Mouse (Mus musculus) cortical plate, adult 2 months (tissue): ENCODE results near the gene Sorbs1. TPM values are rescaled to one million over a fixed set of nuclear protein-coding genes. Genes with fewer than 3 reads are reported as not detected.

ENCODE experiments used
- H3K27ac ChIP-seq: fragments of 200-500 bp; 2 replicates; pipeline ENCODE4 v1.5.1; 2012; ENCODE audit warnings: low read length, control low read depth, inconsistent platforms; ENCODE audit not compliant: insufficient read depth
- H3K4me1 ChIP-seq: fragments of 200-500 bp; 2 replicates; pipeline ENCODE4 v1.6.1; 2011; ENCODE audit warnings: low read length; ENCODE audit not compliant: control insufficient read depth, insufficient read depth
- H3K4me3 ChIP-seq: fragments of 200-500 bp; 2 replicates; pipeline ENCODE4 v1.5.1; 2011; ENCODE audit warnings: mild to moderate bottlenecking, low read length, control low read depth; ENCODE audit not compliant: insufficient read depth
- CTCF ChIP-seq: fragments of 200-500 bp; IDR thresholded peaks from 2 replicates; pipeline ENCODE4 v1.5.1; 2011; ENCODE audit warnings: mild to moderate bottlenecking, control low read depth, low read length; ENCODE audit not compliant: insufficient read depth; ENCODE audit errors: extremely low read depth
- POLR2A ChIP-seq: fragments of 200-500 bp; IDR thresholded peaks from 2 replicates; pipeline ENCODE4 v1.6.1; 2011; ENCODE audit warnings: mild to moderate bottlenecking, low read length, control low read depth; ENCODE audit not compliant: insufficient read depth; ENCODE audit errors: extremely low read depth
- polyA plus RNA-seq: library from polyadenylated mRNA; depleted of rRNA; stranded (reverse); fragments of >200 nt; gene quantifications from 2 replicates; pipeline ENCODE4 v1.2.3, GENCODE M21; 2012

Sorbs1 gene
- polyA plus RNA-seq, 1 experiment: 81.5 TPM

DNA sequence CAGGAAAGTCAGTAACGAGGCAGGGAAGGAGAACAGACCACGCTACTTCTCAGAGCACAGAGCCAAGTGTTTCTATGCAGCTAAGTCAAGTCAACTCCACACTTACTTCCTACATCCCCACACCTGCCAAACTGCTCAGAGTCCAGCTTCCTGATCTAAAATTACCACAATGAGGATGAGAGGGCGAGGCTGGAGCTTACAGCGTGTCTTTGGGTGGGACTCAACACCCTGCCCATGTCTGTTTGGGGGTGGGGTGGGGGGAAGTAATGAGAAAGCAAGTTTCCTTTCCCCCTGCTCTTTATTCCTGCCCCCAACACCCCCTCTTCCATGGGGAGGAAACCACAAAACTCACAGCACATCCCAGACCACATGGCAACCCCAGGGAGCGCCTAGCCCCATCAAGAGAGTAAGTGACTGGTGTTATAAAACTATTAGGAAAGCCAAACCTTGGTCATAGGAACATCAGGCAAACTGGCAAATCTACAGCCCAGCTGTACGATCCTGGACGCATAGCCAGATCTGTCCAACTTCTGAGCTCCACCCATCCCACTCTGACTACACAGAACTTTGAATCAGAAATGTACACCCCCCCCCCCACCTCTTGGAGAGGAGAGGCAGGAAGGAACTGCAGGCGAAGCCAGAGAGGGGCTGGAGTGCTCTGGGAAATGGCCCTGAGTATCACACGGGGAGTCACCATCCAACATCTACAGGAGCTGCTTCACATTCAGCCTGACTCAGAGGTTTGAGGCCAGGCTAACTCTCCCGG, 118.8 kb downstream of the Sorbs1 start:
- no peak overlapping the region for H3K4me3 ChIP-seq
- H3K27ac ChIP-seq: peak overlapping the region; percentile 66
- peaks cover 6% of the 10 kb centered on the region for H3K4me1 ChIP-seq
- TF ChIP-seq CTCF: no peak
- TF ChIP-seq POLR2A: no peak

DNA sequence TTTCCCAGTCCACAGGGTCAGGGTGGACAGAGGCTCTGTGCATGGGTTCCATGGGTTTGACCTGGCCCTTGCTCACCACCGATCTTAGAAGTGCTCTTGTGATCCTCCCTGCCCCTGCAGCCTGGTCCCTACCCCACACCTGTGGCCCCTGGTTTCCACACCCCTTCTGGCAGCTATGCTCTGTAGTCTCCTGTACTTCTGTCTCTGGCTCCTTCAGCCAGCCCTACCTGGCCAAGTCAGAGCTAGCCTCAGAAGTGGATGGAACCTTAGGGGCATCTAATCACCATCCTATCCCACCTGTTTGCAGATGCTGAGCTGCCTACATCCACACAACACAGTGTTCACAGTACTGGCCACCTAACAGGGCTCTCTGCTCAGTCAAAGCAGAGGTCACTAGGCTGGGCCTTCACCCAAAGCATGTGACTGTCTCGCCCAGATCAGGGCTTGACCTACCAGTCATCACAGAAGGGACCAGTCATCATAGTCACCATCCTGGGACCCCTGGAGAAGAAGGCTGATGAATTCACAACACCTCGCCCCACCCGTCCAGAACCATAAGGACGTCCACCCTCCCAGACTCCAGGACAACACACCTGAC, 120.7 kb downstream of the Sorbs1 start:
- H3K27ac ChIP-seq: no peak overlapping the region

DNA sequence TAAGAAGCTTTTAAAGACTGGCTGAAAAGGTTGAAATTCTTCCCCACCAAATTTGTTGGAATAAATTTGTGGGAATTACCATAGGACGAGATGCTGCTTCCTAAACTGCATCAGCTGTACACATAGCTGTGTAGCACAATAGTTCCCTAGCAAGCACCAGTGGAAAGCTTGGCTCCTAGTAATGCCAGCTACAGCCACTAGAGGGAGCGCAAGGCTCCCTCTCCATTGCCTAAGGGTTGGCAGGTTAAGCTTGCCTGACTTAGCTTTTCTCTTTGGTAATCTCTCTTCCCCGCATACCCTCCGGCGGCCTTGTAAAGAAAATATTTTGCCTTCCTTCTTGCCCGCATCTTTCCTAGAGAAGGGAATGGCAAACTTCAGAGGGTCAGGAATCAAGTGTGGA, 122.1 kb downstream of the Sorbs1 start:
- H3K4me3 ChIP-seq: no peak overlapping the region
- peaks cover 6% of the 10 kb centered on the region for H3K4me1 ChIP-seq
- peak; percentile 92 for TF ChIP-seq CTCF
- no peak for TF ChIP-seq POLR2A
- no peak overlapping the region for H3K27ac ChIP-seq

More for the DNA sequence above, 120.7 kb downstream of the Sorbs1 start:
- Histone ChIP-seq H3K4me1 (peaks cover 6% of the 10 kb centered on the region), H3K4me3 (no peak overlapping the region)
- TF ChIP-seq POLR2A (no peak), CTCF (no peak)

DNA sequence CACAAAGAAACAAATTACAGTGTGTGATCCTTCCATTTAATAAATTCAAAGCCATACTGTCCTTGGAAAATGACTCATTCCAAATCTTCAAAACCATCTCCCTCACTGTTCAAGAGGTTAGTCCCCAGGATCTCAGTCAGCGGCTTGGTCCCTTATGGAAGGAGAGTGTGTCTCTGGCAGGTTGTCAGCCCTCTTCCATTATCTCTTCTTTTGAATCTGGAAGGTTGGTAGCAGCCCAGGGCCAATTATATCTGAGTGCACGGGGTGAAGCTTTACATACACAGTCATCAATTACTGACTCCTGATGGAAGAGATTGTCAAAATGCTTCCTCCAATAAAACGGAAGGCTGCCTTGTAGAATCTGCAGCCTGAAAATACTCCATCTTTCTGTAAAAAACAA, 126.7 kb downstream of the Sorbs1 start:
- no peaks in the 10 kb centered on the region for H3K4me1 ChIP-seq
- H3K4me3 ChIP-seq: no peak overlapping the region
- no peak overlapping the region for H3K27ac ChIP-seq
- no peak for TF ChIP-seq POLR2A
- no peak for TF ChIP-seq CTCF

DNA sequence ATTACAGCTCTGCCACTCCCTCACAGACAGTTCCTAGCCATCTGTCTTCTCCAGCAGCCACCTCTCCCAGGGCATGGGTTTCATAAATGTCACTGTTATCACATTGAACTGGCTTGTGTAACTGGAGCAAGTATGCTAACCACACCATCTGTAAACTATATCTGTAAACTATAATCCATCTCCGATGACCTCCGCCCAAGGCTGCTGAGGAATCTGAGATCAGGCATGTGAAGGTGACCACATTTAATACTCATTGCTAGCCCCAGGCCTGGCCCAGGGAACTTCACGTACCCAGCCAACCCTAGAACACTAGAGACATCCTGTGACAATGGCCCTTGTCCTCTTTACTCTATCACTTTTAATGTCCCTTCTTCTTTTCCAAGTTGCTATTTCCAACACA, 128.2 kb downstream of the Sorbs1 start:
- H3K4me1 ChIP-seq: no peaks in the 10 kb centered on the region
- H3K4me3 ChIP-seq: no peak overlapping the region
- H3K27ac ChIP-seq: no peak overlapping the region
- TF ChIP-seq POLR2A: no peak
- TF ChIP-seq CTCF: no peak

DNA sequence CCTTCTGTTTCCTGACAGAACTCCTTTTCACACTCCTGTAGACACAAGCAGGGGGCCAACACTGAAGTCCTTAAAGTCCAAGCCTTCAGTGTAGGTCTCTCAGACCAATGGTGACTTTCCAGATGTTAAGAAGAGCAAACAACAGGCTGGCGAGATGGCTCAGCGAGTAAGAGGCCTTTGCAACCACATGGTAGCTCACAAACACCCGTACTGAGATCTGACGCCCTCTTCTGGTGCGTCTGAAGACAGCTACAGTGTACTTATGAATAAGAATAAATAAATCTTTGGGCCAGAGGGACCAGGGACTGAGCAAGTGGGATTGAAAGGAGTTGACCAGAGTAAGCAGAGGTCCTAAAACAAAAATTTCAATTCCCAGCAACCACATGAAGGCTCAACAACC, 129.6 kb downstream of the Sorbs1 start:
- Histone ChIP-seq H3K27ac (no peak overlapping the region), H3K4me1 (no peaks in the 10 kb centered on the region), H3K4me3 (no peak overlapping the region)
- no peak; the same call in 1 of the 2 replicates for TF ChIP-seq CTCF
- no peak for TF ChIP-seq POLR2A

DNA sequence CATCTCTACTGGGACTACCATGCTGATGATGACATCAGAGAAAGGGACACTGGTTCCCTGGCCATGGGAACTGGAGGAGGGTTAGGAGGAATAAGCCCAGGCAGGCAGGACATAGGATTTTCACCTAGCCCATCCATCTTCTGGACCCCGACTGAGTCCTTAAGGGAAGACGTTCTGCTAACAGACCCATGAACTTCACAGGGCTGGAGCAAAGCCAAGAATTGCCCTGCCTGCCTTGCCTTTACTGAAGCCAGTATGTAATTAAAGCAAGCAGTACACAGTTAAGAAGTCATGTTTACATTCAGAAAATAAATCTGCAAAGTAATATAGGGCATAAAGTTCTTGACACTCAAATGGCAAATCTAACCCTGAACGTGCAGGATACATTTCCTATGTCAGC, 132.9 kb downstream of the Sorbs1 start:
- H3K27ac ChIP-seq: no peak overlapping the region

DNA sequence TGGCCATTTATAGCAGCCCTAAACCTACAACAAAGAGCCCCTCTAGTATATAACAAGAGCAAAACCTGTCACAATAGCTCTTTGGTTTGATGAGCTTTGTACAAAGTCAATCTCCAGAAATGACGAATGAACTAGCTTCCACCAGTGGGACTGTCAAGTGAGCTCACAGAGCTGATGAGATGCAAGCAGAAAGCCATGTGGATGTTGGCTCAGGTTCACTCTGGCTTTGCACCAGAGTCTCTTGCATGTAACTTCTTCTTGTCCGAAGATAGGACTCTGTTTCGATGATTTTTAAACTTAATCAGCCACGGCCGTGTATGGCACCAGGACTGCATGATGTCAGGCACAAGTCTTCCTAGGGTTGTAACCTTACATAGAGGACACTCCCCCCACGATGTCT, 133.6 kb downstream of the Sorbs1 start:
- Histone ChIP-seq H3K27ac (no peak overlapping the region), H3K4me3 (no peak overlapping the region), H3K4me1 (no peaks in the 10 kb centered on the region; the same call in 1 of the 2 replicates)
- TF ChIP-seq CTCF: no peak
- no peak for TF ChIP-seq POLR2A

More for the DNA sequence above, 132.9 kb downstream of the Sorbs1 start:
- H3K4me1 ChIP-seq: no peaks in the 10 kb centered on the region
- no peak overlapping the region for H3K4me3 ChIP-seq
- TF ChIP-seq POLR2A: no peak
- TF ChIP-seq CTCF: no peak

DNA sequence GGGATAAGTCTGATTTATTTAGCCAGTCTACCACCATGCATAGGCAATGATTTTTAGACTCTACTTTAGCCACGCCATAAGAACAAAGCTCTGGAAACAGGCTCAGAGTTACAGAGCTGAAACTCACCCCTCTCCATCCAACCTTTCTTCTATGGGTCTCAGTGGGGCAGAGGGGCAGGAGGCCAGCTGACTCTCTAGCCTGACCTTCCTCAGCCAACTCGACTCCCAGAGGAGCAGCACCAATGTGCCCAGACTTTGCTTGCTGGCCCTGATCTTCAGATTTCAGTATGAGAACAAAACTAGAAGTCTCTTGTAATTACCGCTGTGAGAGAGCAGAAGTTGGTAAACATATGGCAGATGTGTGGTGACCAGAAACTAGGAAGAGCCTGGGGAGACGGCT, 134.5 kb downstream of the Sorbs1 start:
- no peak overlapping the region for H3K4me3 ChIP-seq
- no peak overlapping the region for H3K27ac ChIP-seq
- H3K4me1 ChIP-seq: no peaks in the 10 kb centered on the region; the same call in 1 of the 2 replicates
- TF ChIP-seq CTCF (no peak), POLR2A (no peak)

DNA sequence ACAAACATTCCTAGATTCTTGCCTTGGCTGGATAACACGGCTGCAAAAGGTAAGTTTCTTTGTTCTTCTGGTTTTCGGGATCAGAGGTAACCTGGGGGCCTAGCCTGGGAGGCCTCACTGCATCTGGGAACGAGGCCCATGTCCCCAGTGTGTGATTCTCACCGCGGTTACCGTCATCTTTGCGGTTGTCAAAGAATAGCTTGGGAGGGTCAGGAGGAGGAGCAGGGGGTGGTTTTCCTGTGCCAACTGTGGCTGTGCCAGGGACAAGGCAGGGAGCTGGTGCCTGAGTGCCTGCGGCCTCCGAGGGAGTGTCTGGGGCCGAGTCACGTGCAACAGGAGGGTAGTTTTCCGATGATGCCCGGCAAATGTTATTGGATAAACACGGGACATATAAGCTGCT, 135.9 kb downstream of the Sorbs1 start:
- TF ChIP-seq POLR2A: no peak
- no peak overlapping the region for H3K27ac ChIP-seq

More for the DNA sequence above, 135.9 kb downstream of the Sorbs1 start:
- Histone ChIP-seq H3K4me3 (no peak overlapping the region), H3K4me1 (peaks cover 1% of the 10 kb centered on the region; the same call in 1 of the 2 replicates)
